Mouse (Mus musculus): ENCODE measurements at regions not wholly inside any gene's neighbourhood (a gene's known extent, or its start where the extent isn't known, plus 50 kb on each side); places are given as distances from the start of the nearest gene placed in this dataset.

DNA sequence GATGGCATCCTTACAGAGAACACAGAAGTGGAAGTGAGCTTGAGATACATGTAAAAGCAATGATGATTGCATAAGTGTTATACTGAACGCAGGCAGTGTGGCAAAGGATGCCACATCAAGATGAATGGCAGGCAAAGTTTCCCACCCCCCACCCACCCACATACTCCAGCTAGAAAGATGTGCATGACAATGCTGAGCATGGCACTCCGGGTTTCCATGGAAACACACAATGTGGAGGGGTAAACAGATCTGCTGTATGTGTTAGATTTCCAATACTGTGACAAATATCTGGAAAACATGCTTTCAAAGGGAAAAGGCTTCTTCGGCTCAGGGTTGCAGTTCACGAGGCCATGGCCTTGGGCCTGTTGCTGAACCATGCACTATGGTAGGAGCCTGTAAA, 86.5 kb upstream of the Kdm8 start:
- TF ChIP-seq POLR2A (IDR thresholded peaks at IDR 0.05; ENCODE audit: low read depth, low read length) (no peak), CTCF (IDR thresholded peaks at IDR 0.05; ENCODE audit: extremely low read depth, insufficient read length, insufficient replicate concordance, low read depth, low read length) (no peak)
